Mouse (Mus musculus): ENCODE results near the gene Sfxn2.
A peak's percentile ranks its signal among the peaks of the same experiment; 100 is the strongest.
"Not testable (repeated sequence)": the region's sequence is repeated elsewhere in the genome, so short reads cannot be mapped to it uniquely, and the experiment has no call there.

Sfxn2 gene

GRCm38 (mm10) chr19:46547565-46547964, 25.6 kb upstream of the Sfxn2 start:
- no peak for DNase-seq

- DNase-seq, result no peak
These were observed 25.1 kb upstream of the Sfxn2 start for GRCm38 (mm10) chr19:46548110-46548509.

- no peak for DNase-seq
These were observed 22.8 kb upstream of the Sfxn2 start for GRCm38 (mm10) chr19:46550385-46550784.

- no peak for DNase-seq
These were observed 20.7 kb upstream of the Sfxn2 start for GRCm38 (mm10) chr19:46552496-46552895.

- no peak for DNase-seq
These were observed 19.6 kb upstream of the Sfxn2 start for GRCm38 (mm10) chr19:46553541-46553955.

- no peak for DNase-seq
These were observed 15.2 kb upstream of the Sfxn2 start for GRCm38 (mm10) chr19:46558009-46558408.

GRCm38 (mm10) chr19:46558631-46559030, 14.5 kb upstream of the Sfxn2 start:
- DNase-seq, result peak; percentile 69 to 74

- DNase-seq, result peak; percentile 75 to 78
These were observed 11.0 kb upstream of the Sfxn2 start for GRCm38 (mm10) chr19:46562132-46562531.

- peak; percentile 66 to 73 for DNase-seq
These were observed 10.3 kb upstream of the Sfxn2 start for GRCm38 (mm10) chr19:46562581-46563515.

GRCm38 (mm10) chr19:46563603-46564002, 9.6 kb upstream of the Sfxn2 start:
- DNase-seq, result no peak

GRCm38 (mm10) chr19:46564043-46564462, 9.1 kb upstream of the Sfxn2 start:
- peak in 1 of 2 experiments; percentile 25 for DNase-seq

GRCm38 (mm10) chr19:46571211-46571877, 1.8 kb upstream of the Sfxn2 start:
- not testable (repeated sequence) for DNase-seq

GRCm38 (mm10) chr19:46571878-46572244, 1.3 kb upstream of the Sfxn2 start:
- no peak for DNase-seq

GRCm38 (mm10) chr19:46572548-46572947, 617 bp upstream of the Sfxn2 start:
- DNase-seq, result no peak

- DNase-seq, result no peak
These were observed 825 bp downstream of the Sfxn2 start for GRCm38 (mm10) chr19:46573990-46574389.

GRCm38 (mm10) chr19:46575196-46575595, 2.0 kb downstream of the Sfxn2 start:
- no peak for DNase-seq

- peak; percentile 88 to 91 for DNase-seq
These were observed 14.8 kb downstream of the Sfxn2 start for GRCm38 (mm10) chr19:46587823-46588508.

- no peak for DNase-seq
These were observed 18.4 kb downstream of the Sfxn2 start for GRCm38 (mm10) chr19:46591575-46591974.

- DNase-seq, result no peak
These were observed 19.7 kb downstream of the Sfxn2 start for GRCm38 (mm10) chr19:46592751-46593439.

- DNase-seq, result no peak
These were observed 25.0 kb downstream of the Sfxn2 start for GRCm38 (mm10) chr19:46598187-46598586.

GRCm38 (mm10) chr19:46598720-46599252, 25.6 kb downstream of the Sfxn2 start, which contains the start of gene Wbp1l:
Gene Wbp1l (plus strand): TSS chr19:46599084.
- DNase-seq, result peak; percentile 93

Data from cerebellum, postnatal 36 days (tissue).